Mouse (Mus musculus) ES-Bruce4 (cell line): ENCODE measurements around the gene Yars2.

ENCODE experiments used
- CTCF ChIP-seq: IDR thresholded peaks from one replicate; pipeline ENCODE4 v1.8.1; 2011; ENCODE audit warnings: low read depth, low read length
- EP300 ChIP-seq: IDR thresholded peaks from 2 replicates; pipeline ENCODE4 v1.6.1; 2011; ENCODE audit warnings: low read depth, low read length; ENCODE audit not compliant: insufficient read depth
- POLR2A ChIP-seq: IDR thresholded peaks from one replicate; pipeline ENCODE4 v1.8.1; 2011; ENCODE audit warnings: low read length; ENCODE audit not compliant: insufficient read depth

DNA sequence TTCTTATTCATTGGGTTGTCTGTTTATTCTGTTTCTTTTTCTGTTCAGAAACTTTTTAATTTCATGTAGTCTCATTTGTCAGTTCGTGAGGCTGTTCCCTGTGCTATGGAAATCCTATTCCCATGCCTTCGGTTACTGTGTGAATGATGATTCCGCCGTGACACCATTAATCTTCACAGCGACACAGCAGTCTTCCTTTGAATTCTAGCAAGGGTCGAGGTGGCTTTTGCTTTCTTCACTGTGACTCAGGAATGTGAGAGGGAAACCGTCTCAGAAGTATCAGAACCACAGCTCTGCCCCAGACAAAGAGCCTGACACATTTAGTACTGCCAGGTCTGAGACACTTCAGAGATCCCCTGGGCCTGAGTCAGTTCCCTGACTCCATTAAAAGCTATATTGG, 46.9 kb upstream of the Yars2 start:
- TF ChIP-seq POLR2A (no peak), CTCF (no peak), EP300 (no peak)
